Comparison of ENCODE assay signal across 9 mouse cellular contexts in genomic region chr10:34483297-34484013, GRCm38 (mm10). TPM values are rescaled to one million over a fixed set of nuclear protein-coding genes. Genes with fewer than 3 reads are reported as not detected.
DNase-seq lines count a peak whose midpoint lies in the region; ATAC-seq and TF ChIP-seq lines count a peak whose summit lies in the region.
"Had no signal": no experiment of that assay in that cellular context is flagged by ENCODE, and none has a peak within 500 bp of the region (broad histone marks: within the 10 kb centered on the region; RNA-seq: fewer than 3 reads in every experiment).

Gene Frk (plus strand): TSS chr10:34483399.

- peak within 1 kb of the TSS; percentile 66 for H3K4me2 ChIP-seq in stomach, postnatal 0 days (replicated peaks; ENCODE audit: low read depth)

- peak within 1 kb of the TSS; percentile 73 for H3K9ac ChIP-seq in stomach, postnatal 0 days (ENCODE audit: low read length)

- no peaks in the 10 kb centered on the region for H3K36me3 ChIP-seq in stomach, postnatal 0 days (ENCODE audit: control insufficient read depth, insufficient read depth, low read length)
- H3K36me3 ChIP-seq: G1E had no signal

- ATAC-seq in stomach, postnatal 0 days (ENCODE audit: low FRiP score, low TSS enrichment), result peak; percentile 97

- DNase-seq in layer of hippocampus, adult 2 months (ENCODE audit: low spot score in 2 of 2), result no peak
- no peak for DNase-seq in layer of hippocampus, postnatal 10 days (ENCODE audit: low spot score in 2 of 2)
- DNase-seq in gastrocnemius, postnatal 25 days, result peak; percentile 11
- peak; percentile 70 for DNase-seq in kidney, adult 11 months
- peak; percentile 18 to 36 for DNase-seq in lung, adult 18-20 months
- peak; percentile 76 for DNase-seq in stomach, postnatal 0 days (ENCODE audit: low spot score)
- DNase-seq in left cerebral cortex, adult 11 months (ENCODE audit: low spot score), result no peak
- no peak for DNase-seq in cerebellum, postnatal 25 days

- peak within 1 kb of the TSS; percentile 9; the same call in 1 of the 2 replicates for H3K4me3 ChIP-seq in layer of hippocampus, adult 2 months
- H3K4me3 ChIP-seq in stomach, postnatal 0 days (ENCODE audit: low read depth, low read length), result peak within 1 kb of the TSS; percentile 52

- no peak for TF ChIP-seq CTCF in layer of hippocampus, adult 2 months (conservative IDR thresholded peaks at IDR 0.05)
- TF ChIP-seq CTCF in stomach, postnatal 0 days (IDR thresholded peaks at IDR 0.05; ENCODE audit: low read depth), result no peak

- 8% methylated on average over 11 of the region's 11 CpGs for WGBS in stomach, postnatal 0 days

- no peaks in the 10 kb centered on the region for H3K4me1 ChIP-seq in stomach, postnatal 0 days (replicated peaks; ENCODE audit: control insufficient read depth, insufficient read depth)

- no peak for TF ChIP-seq EP300 in stomach, postnatal 0 days (optimal IDR thresholded peaks at IDR 0.05)

- no peak within 1 kb of the TSS for H3K27ac ChIP-seq in layer of hippocampus, adult 2 months
- peak within 1 kb of the TSS; percentile 92 for H3K27ac ChIP-seq in stomach, postnatal 0 days (replicated peaks)

- no peaks in the 10 kb centered on the region for H3K27me3 ChIP-seq in stomach, postnatal 0 days (ENCODE audit: control insufficient read depth, insufficient read depth, low read length)

- H3K9me3 ChIP-seq in stomach, postnatal 0 days (ENCODE audit: control insufficient read depth, low read length), result no peaks in the 10 kb centered on the region
- H3K9me3 ChIP-seq: G1E had no signal

RNA-seq across cellular contexts. Expression of gene Frk, which starts in this region (rescaled TPM):
- under 1 TPM; 0.13 to 0.42 TPM for total RNA-seq in layer of hippocampus, adult 2 months (2021)
- under 1 TPM; 0.65 to 0.71 TPM for total RNA-seq in layer of hippocampus, postnatal 10 days (2021)
- 1 to 10 TPM in 1 of 2 experiments, under 1 TPM in 1; 0.92 to 1.1 TPM for total RNA-seq in gastrocnemius, postnatal 25 days (2021)
- polyA plus RNA-seq in stomach, postnatal 0 days (2015; fragmentation: Nextera tagmentation; extraction: Ambion mirVana), result 10.4 and 11.2 TPM in 2 replicates
- total RNA-seq: G1E had no signal
- polyA plus RNA-seq: G1E had no signal

Comparison
In these comparisons a context has a peak if more than half of its experiments do, and no peak if none do; other contexts are left out.
1. DNase-seq: peak in gastrocnemius, postnatal 25 days (single experiment), kidney, adult 11 months (single experiment), lung, adult 18-20 months (2 of 2) and stomach, postnatal 0 days (single experiment); none in layer of hippocampus, adult 2 months (0 of 2), layer of hippocampus, postnatal 10 days (0 of 2), left cerebral cortex, adult 11 months (single experiment) and cerebellum, postnatal 25 days (0 of 2).